In genomic region chr8:48646110-48646509, GRCm38 (mm10) we compare ENCODE assay signal across 10 mouse cellular contexts.
A peak's percentile ranks its signal among the peaks of the same experiment; 100 is the strongest.
DNase-seq lines count a peak whose midpoint lies in the region; ATAC-seq and TF ChIP-seq lines count a peak whose summit lies in the region.
"Had no signal": no experiment of that assay in that cellular context is flagged by ENCODE, and none has a peak within 500 bp of the region (broad histone marks: within the 10 kb centered on the region; RNA-seq: fewer than 3 reads in every experiment).

No protein-coding gene starts in this region.

- TF ChIP-seq CTCF in layer of hippocampus, adult 2 months (conservative IDR thresholded peaks at IDR 0.05) = no peak

- no peak overlapping the region for H3K27ac ChIP-seq in layer of hippocampus, adult 2 months
- H3K27ac ChIP-seq in forebrain, embryonic 11.5 days (ENCODE audit: low read depth, low read length) = 0 out of 2 replicates have a peak overlapping the region, but pooled peaks have one; percentile 12
- H3K27ac ChIP-seq in midbrain, embryonic 13.5 days = no peak overlapping the region
- H3K27ac ChIP-seq: liver, embryonic 15.5 days had no signal

- peak; percentile 56; the same call in 1 of the 2 replicates for ATAC-seq in forebrain, embryonic 11.5 days (replicated peaks; ENCODE audit: low FRiP score)
- ATAC-seq in midbrain, embryonic 13.5 days = no peak

- H3K4me1 ChIP-seq in forebrain, embryonic 11.5 days (replicated peaks; ENCODE audit: control insufficient read depth, insufficient read depth, low read length) = peaks cover 4% of the 10 kb centered on the region; the same call in 1 of the 2 replicates
- H3K4me1 ChIP-seq in midbrain, embryonic 13.5 days (replicated peaks) = peaks cover 9% of the 10 kb centered on the region; the same call in 1 of the 2 replicates
- H3K4me1 ChIP-seq: liver, embryonic 15.5 days had no signal

- no peak for DNase-seq in layer of hippocampus, adult 2 months (ENCODE audit: low spot score in 2 of 2)
- no peak for DNase-seq in layer of hippocampus, postnatal 25 days (ENCODE audit: extremely low spot score in 1 of 2, low spot score in 1 of 2)
- DNase-seq in ZHBTc4 (ENCODE audit: low read depth, low spot score) = peak; percentile 8
- peak; percentile 58 for DNase-seq in forebrain, embryonic 11.5 days (ENCODE audit: low spot score)
- DNase-seq in right cerebral cortex, postnatal 36 days (ENCODE audit: low spot score in 2 of 2) = no peak
- DNase-seq in MN1 (ENCODE audit: low spot score) = no peak
- no peak for DNase-seq in cerebellum, adult 11 months
- DNase-seq: kidney, adult 18-20 months had no signal

- H3K27me3 ChIP-seq in forebrain, embryonic 11.5 days (ENCODE audit: control insufficient read depth, insufficient read depth, low read length) = no peaks in the 10 kb centered on the region
- no peaks in the 10 kb centered on the region for H3K27me3 ChIP-seq in midbrain, embryonic 13.5 days
- H3K27me3 ChIP-seq: liver, embryonic 15.5 days had no signal

- peak overlapping the region; percentile 49 for H3K4me3 ChIP-seq in layer of hippocampus, adult 2 months
- no peak overlapping the region for H3K4me3 ChIP-seq in forebrain, embryonic 11.5 days (ENCODE audit: low read depth, low read length)
- peak overlapping the region; percentile 17 for H3K4me3 ChIP-seq in midbrain, embryonic 13.5 days (replicated peaks)
- H3K4me3 ChIP-seq: liver, embryonic 15.5 days had no signal

- no peaks in the 10 kb centered on the region for H3K36me3 ChIP-seq in forebrain, embryonic 11.5 days (ENCODE audit: control insufficient read depth, insufficient read depth, low read length)
- H3K36me3 ChIP-seq in midbrain, embryonic 13.5 days = no peaks in the 10 kb centered on the region
- H3K36me3 ChIP-seq: liver, embryonic 15.5 days had no signal

- peak overlapping the region; percentile 37; the same call in 1 of the 2 replicates for H3K9ac ChIP-seq in forebrain, embryonic 11.5 days (ENCODE audit: low read length)
- H3K9ac ChIP-seq in midbrain, embryonic 13.5 days (replicated peaks) = no peak overlapping the region
- H3K9ac ChIP-seq: liver, embryonic 15.5 days had no signal

- no peaks in the 10 kb centered on the region for H3K9me3 ChIP-seq in forebrain, embryonic 11.5 days (ENCODE audit: control insufficient read depth, low read length)
- H3K9me3 ChIP-seq in midbrain, embryonic 13.5 days = no peaks in the 10 kb centered on the region
- H3K9me3 ChIP-seq: liver, embryonic 15.5 days had no signal

- peak overlapping the region; percentile 42; the same call in 1 of the 2 replicates for H3K4me2 ChIP-seq in forebrain, embryonic 11.5 days (ENCODE audit: low read depth, low read length, severe bottlenecking)
- peak overlapping the region; percentile 37 for H3K4me2 ChIP-seq in midbrain, embryonic 13.5 days (replicated peaks)
- H3K4me2 ChIP-seq: liver, embryonic 15.5 days had no signal

- WGBS in forebrain, embryonic 11.5 days = 54% methylated on average over 18 of the region's 18 CpGs
- WGBS in midbrain, embryonic 13.5 days = 67% methylated on average over 18 of the region's 18 CpGs

Comparison
In these comparisons a context has a peak if more than half of its experiments do, and no peak if none do; other contexts are left out.
1. DNase-seq: peak in ZHBTc4 (single experiment) and forebrain, embryonic 11.5 days (single experiment); none in layer of hippocampus, adult 2 months (0 of 2), layer of hippocampus, postnatal 25 days (0 of 2), right cerebral cortex, postnatal 36 days (0 of 2), MN1 (single experiment) and cerebellum, adult 11 months (single experiment).